Mouse (Mus musculus): ENCODE measurements around the gene Hist1h1t.
"Not testable (repeated sequence)": the region's sequence is repeated elsewhere in the genome, so short reads cannot be mapped to it uniquely, and the experiment has no call there.

Gene Hist1h1t

DNA sequence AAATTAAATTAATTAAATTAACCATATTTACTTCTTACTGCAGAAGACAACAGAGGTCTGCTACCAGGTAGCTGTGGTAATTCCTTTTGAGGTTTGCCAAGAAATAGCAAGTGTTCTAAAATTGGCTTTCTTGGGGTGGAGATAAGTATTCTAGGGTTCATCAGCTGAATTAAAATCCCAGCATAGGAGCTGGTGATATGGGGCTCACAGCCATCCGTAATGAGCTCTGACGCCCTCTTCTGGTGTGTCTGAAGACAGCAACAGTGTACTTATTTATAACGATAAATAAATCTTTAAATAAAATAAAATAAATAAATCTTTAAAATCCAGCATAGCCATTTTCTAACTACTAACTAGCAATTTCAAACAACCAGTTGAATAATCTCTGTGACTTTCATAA is 4.2 kb downstream of the Hist1h1t start:
- no peak for DNase-seq (ENCODE audit: low spot score)

DNA sequence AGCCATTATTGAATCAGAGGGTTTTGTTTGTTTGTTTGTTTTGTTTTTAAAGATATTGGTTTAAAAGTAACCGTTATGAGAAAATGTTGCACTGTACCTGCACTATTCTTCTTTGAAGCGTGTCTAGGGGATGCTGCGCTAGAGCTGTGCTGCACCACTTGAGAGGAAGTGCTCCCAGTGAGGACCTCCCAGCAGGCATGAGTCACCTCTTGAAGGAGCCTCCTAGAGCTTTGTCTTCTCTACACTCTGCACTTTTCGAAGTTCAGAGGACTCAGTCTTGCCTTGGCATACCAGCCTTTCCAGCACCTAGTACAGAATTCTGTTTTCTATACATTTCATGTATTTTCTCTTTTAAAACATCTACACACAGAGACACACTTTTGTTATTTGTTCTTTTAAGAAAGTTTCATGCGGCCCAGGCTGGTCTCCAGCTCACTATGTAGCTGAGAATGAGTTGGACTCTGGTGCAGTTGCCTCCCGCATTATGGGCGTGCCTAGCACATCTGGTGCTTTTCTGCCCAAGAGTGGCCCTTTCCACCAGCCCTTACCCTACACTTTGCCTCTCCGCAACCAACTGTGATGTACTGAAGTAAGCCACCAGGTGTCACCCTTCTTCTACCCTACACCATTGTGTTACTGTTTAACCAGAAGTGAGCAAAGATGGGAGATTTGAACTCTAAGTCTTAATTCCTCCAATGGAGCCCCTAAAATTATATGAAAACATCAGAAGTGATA is 5.3 kb downstream of the Hist1h1t start:
- peak; percentile 91 for DNase-seq (ENCODE audit: low spot score)

DNA sequence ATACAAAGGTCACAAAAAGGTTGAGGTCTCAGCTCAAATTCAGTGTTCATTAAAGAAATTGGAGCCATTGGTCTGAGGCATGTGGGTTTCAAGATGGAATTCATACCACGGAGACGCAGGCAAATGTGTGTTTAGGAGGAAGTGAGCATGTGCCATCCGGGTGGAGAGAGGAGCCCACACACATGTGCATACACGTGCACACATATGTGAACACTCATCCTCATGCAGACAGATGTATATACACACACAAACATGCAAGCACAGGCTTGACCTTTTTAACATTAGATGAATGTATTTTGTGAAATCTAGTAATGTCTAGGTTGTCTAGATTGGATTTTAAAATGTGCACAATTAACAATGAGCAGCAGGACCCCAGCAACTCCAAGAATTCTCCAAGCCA is 6.6 kb downstream of the Hist1h1t start:
- DNase-seq (ENCODE audit: low spot score): no peak

DNA sequence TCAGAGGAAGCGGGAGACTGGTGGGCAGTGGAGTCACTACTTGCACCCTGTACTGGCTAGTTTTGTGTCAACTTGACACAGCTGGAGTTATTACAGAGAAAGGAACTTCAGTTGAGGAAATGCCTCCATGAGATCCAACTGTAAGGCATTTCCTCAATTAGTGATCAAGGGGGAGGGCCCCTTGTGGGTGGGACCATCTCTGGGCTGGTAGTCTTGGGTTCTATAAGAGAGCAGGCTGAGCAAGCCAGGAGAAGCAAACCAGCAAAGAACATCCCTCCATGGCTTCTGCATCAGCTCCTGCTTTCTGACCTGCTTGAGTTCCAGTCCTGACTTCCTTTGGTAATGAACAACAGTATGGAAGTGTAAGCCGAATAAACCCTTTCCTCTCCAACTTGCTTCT is 7.2 kb downstream of the Hist1h1t start:
- DNase-seq (ENCODE audit: low spot score): not testable (repeated sequence)

DNA sequence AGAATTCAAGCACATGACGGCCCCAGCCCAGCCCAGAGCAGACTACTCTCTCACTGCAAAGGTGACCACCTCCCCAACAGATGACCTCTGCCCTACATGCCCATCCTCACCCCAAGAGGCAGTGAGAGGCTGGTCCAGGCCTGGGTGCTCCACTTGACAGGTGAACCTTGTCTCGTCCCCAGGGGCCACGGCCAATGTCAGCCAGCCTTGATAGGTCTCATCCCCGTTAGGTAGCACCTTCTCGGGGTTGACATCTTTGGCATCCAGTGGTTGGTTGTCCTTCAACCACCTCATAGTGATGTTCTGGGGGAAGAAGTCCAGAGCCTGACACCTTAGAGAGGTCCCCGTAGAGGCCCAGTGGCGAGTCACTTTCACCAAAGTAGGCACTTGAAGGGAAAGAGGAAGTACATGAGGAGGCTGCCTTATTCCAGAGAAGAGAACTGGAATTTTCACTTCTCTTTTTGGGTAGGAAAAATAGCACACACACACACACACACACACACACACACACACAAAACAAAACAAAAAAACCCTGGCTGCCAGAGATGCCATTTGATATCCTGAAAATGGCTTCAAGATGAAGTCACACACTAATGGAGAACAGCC is 10.2 kb downstream of the Hist1h1t start:
- no peak for DNase-seq (ENCODE audit: low spot score)

DNA sequence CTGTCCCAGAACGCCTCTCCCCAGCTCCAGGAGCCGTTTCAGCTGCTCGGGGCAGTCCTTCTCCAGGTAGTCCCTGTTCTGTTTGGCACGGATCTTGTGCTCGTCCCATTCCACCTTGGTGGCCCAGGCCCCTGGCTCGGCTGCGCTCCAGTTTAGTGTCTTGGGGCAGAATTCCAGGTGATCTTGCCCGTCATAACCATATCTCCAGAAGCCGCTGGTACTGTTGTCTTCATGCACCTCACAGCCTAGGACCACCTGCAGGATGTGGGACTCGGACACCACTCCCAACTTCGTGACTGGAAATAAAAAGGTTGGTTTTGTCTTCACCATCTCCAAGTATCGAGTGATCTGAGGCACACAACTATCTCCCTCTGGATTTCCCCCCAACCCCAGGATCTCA is 11.2 kb downstream of the Hist1h1t start:
- no peak for DNase-seq (ENCODE audit: low spot score)

DNA sequence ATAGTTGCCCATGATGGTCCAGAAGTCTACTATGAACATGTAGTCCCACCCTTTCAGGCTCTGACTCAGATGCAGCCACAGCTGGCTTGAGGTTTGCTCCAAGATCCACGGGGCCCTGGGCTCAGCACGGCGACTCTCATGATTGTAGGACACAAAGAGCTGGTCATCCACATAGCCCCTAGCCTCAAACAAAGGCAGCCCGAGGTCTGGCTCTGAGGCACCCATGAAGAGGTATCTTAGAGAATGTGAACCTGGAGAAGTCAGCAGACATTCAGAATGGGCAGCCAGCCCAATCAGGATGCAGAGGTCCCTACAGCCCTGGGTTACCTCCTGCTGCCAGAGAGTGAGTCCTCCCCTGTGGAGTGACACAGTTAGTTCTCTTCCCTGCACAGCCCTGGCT is 12.4 kb downstream of the Hist1h1t start:
- no peak for DNase-seq (ENCODE audit: low spot score)

DNA sequence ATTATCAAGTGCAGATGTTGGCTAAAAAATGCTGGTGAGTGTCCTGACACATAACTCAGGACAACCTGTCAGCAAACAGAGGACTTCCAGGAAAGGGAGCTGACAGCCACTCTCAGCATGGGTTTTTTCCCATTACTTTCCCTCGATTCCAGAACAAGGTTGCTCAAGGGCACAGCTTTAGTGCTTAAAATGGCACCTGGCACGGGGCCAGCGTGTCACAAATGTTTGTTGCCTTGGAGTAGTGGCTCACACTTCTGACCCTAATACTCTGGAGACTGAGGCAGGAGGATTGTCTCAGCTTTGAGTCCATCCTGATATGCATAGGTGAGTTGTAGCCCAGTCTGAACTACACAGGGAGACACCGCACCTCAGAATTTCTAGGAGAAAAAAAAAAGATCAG is 13.0 kb downstream of the Hist1h1t start:
- DNase-seq (ENCODE audit: low spot score): no peak

DNA sequence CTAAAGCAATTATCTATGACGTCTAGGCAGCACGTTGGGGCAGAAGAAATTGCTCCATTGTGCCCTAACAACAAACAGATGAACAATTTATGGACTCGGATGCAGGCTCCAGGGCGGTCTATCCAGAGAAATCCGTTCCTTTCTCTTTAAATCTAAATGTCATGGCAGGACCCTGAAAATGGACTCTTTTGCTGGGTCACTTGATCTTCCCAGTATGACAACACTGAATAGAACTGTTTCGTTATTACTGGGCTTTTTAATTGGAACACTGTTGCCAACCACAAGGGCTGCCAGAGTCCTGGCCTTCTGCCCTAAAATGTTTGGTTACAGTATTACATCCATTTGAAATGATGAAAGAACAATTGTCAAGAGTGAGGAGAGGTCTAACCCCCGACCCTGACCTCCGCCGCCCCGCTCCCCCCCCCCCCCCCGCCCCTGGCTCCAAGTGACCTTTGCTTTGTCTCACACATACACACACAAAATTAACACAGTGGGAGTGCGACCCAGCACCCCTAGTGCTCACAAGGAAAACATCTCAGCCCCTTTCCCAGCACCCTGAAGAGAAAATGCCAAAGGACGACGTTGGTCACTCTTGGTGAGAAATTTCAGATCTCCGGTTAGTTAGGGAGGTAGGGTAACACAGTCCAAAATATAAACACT is 14.2 kb downstream of the Hist1h1t start:
- DNase-seq (ENCODE audit: low spot score): no peak

DNA sequence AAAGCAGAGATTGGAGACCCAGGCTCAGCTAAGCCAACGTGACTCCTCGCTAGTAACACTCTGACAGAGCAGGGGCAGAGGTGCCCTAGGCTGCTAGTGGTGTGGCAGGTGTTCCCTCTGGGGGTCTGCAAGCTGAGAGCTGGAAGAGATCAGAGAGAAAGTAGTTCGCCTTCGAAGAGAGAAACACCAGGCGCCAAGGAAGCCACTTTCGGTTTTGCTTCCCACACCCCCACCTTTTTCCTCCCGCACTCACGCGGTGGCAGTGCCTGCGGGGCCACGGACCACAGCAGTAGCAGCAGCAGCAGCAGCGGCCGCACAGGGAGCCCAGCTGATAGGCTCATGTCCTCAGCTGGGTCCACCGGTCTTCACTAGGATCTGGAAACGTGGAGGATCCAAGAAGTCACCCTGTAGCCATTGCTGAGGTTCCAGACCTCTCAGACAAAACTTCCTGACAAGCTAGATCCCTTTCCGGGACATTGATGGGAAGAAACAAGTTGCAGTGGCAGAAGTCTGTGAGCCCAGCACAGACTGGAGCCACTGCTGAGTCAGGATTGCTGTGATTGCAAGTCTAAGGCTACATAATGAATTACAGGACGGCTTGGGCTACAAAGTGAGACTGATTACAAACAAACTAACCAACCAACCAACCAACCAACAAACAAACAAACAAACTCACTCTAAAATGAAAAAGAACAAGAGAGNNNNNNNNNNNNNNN is 14.9 kb downstream of the Hist1h1t start, which contains the start of gene Hfe:
Gene Hfe (minus strand): TSS at position 481 of the 716 bp plus-strand sequence.
- peak; percentile 45 for DNase-seq (ENCODE audit: low spot score)

DNA sequence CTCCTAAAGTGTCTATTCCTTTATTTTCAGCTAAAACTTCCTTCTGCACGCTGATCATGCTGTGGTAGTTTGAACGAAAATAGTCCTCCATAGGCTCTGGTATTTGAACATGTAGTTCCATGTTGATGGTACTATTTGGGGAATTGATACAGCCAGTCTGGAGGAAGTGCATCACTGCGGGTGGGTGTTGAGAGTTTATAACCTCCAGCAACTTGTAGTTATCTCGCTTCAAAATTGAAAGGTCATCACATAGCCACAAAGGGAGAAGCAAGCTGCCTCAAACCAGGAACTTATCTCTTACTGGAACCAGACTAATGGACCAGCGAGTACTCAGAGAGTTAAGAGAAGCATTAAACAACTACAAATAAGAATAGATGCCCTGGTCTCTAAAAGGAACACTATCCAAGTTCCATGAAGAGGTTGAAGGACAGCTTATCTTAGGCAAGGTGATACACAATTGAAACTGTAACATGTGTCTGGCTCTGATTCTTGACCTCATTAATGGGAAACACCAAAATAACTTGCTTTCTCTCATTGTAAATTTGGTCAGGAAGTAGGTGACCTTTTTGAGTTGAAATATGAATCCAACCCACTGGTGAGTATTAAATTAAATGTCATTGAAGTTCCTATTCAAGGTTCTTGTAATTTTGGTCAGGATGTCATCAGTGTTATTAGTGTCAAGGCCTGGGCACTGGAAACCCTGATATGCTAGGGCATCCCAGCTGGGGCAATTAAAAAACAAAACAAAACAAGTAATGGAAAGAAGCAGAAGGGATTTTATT is 20.8 kb downstream of the Hist1h1t start:
- DNase-seq (ENCODE audit: low spot score): no peak

DNA sequence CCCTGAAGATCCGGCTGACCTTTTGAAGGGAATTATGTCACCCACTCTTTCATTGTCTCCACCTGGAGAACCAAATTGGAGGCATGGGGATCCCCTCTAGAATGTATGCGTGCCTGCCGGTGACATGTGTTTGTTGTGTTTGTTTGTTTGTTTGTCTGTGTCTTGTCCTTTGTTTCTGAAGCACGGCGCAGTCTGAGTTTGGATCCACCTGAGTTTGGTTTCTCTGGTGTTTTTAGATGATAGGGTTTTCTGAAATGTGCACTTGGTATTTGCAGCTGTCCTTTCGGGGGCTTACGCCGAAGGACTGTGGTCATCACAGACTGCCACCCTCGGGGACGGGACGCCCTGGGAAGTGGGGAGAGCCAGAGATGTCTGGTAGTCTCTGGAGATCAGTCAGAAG is 21.6 kb downstream of the Hist1h1t start:
- no peak for DNase-seq (ENCODE audit: low spot score)

DNA sequence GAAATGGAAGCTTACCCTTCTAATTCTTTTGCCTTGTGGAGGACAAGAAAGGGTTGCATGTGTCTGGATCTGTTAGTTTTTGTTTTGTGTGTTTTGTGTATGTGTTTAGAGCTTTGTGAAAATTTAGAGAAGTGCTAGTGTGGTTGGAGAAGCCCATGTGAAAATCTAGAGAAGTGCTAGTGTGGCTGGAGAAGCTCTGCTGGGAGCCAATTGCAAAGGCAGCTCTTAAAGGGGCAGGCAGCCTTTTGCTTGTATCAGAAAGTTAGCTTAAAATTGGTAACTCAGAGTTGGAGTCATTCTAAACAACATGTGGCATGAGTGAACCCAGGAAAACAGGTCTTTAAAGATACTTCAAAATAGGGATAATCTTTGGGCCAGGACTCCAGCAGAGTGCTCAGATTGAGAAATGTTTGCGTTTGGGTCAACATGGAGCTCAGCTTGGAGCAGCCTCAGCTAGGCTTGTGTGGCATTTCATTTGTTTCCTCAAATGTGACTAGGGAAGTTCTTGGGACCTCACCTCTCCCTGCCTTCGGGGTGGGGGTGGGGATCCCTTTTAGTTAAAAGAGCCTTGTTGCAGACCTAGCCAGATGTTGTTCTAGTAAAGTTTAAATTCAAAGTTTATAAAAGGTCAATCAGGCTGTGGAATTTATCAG is 22.1 kb downstream of the Hist1h1t start:
- DNase-seq (ENCODE audit: low spot score): not testable (repeated sequence)

DNA sequence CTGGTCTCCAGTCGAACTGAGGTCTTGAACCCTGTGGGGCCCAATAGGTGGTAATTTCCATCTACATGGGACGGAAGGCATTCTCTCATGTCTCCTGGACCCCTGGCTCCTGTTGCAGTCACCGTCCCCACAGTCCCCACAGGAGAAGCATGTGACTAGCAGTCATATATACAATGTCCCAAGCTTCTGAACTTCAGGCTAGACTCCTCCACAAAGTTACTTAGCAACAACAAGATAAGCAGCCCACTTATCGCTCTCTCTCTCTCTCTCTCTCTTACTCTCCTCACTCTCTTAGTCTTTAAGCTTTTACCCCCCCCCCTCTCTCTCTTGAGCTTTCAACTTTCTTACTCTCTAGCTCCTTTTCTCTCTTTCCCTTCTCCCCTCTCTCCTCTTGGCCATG is 28.6 kb downstream of the Hist1h1t start:
- no peak for DNase-seq (ENCODE audit: low spot score)

DNA sequence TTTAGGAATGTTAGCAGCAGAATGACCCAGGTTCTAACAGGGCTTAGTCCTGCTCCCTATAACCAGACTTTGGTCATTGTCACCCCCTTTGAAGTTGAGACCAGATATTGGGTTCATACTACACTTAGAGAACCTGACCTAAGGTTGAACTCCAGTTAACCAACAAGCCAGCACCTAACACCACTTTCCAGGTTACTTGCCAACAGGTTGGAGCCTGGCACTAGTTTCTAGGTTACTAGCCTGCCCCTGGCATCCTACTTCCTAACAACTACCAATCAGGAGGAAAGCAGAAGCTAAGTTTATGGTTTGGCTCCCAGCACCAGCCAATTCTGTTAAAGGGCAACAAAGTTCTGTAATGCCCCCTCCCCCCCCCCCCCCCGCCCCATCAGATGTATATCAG is 29.6 kb downstream of the Hist1h1t start:
- DNase-seq (ENCODE audit: low spot score): no peak

DNA sequence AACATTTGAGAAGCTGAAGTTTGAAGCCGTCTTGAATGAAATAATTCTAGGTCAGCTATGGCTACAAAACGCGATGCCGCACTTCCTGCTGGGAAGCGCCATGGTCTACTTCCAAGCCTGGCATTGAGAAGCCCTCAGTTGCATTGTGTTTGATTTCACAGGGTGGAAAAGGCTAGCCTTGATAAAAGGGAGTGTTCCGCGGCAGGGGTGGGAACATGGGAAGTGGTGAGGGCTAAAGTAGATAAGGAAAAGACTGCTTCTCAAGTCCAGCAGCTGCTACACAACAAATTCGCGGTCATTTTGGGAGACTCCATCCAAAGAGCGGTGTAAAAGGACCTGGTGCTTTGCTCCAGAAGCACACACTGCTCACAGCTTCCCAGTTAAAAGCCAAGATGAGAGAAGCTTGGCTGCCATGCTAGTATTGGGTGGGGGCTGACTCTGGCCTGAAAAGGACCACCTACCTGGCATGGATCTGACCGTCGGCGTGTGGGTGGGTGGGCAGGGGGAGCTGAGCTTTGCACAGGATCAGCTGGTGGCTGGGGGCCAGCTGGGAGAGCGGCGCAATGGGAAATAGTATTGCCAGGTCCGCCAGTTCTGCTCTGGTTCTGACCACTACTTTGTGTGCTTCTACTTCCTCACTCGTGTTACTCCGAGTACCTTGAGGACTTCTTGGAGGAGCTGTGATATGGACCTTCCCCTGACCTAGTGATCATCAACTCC is 33.0 kb downstream of the Hist1h1t start:
- no peak for DNase-seq (ENCODE audit: low spot score)

DNA sequence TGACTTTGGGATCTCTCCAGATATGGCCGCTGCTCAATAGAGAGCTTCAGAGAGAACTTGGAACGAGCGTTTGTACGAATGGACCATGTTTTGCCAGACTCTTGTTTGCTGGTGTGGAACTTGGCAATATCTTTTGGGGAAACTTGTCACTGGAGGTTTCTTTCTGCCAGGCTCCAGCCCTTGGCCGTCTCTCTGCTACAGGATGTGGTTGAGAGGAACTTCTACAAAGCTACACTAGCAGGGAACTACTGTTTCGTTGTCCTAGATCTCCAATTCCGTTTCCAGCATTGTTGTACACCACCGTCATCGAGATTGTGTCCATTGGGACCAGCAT is 33.5 kb downstream of the Hist1h1t start:
- DNase-seq (ENCODE audit: low spot score): no peak

DNA sequence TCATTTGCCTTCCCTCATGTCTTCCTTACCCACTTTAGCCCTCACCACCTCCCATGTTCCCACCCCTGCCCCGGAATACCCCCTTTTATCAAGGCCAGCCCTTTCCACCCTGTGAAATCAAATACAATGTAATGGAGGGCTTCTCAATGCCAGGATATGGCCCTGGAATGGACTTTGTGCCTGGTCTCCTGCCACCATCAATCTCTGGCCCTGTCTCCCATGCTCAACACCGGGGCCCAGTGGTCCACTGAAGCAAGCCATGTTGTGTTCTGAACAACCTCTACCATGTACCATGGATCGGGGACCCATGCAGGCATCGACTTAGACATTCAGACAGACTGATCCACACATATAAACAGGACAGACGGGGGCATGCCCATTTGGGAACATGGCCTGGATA is 34.1 kb downstream of the Hist1h1t start:
- DNase-seq (ENCODE audit: low spot score): no peak

DNA sequence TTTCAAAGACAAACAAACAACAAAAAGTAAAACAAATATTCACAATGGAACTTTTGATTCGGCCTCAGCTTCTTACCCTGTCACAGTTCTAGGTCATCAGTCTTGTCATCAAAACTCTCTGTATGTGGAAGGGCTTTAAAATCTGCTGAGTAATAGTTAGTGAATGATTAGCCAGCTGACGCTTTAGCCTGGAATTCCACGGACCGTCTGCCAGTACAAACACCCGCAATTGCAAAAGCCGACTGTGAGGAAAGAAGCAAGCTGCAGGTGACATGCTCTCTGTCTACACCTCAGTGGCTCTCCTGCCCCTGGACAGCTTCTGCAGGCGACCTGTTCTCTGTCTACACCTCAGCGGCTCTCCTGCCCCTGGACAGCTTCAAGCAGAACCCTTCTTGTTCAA is 34.9 kb downstream of the Hist1h1t start:
- DNase-seq (ENCODE audit: low spot score): peak; percentile 21

DNA sequence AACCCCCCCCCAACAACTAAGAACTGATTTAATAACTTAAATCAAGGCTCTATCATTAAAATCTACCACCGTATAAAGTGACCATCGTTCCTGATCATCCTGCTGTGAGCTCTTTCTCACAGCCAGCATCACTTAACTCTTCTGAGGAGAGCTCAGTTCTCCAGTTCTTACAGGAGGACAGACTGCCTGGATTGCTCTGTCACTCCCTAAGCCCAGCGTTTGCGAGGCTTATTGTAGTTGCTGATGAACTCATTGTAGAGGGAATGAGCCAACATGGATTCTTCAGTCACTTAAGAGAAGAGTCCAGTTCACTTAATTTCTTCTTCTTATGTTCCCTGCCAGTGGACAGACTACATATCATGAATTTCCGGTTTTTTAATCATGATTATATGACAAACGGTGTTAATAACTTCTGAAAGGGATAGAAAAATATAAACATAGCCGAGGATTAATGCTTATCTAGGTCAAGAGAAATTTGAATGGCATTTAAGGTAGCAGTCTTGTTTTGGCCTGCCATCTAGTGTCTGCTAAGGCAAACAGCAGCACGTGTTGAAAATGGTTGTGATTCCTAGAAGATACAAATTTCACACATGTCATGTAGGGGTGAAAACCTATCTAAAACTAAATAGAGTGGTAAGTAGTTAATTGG is 36.7 kb downstream of the Hist1h1t start:
- DNase-seq (ENCODE audit: low spot score): peak; percentile 73

Data from embryo, embryonic 10 days (tissue).